Mouse (Mus musculus) ES-E14 (cell line): Measurements from ENCODE around the gene Jsrp1. TPM values are rescaled to one million over a fixed set of nuclear protein-coding genes. Genes with fewer than 3 reads are reported as not detected.

Source experiments
- DNase-seq: peaks from one replicate; pipeline ENCODE4 v3.0.0-alpha.2; 2013; ENCODE audit warnings: low read depth, low spot score
- H3K27ac ChIP-seq: 2 replicates; pipeline ENCODE4 v1.5.1; 2012; ENCODE audit warnings: low read depth, mild to moderate bottlenecking, low read length, moderate library complexity, mixed read lengths; ENCODE audit not compliant: poor library complexity, insufficient read depth, severe bottlenecking
- H3K36me3 ChIP-seq: 2 replicates; pipeline ENCODE4 v1.6.1; 2012; ENCODE audit warnings: mild to moderate bottlenecking, low read length, moderate library complexity, mixed read lengths; ENCODE audit not compliant: control insufficient read depth, poor library complexity, insufficient read depth, severe bottlenecking
- H3K4me1 ChIP-seq, 2 experiments: fragments of 150-350 bp in 1 of 2; sonication (generic) in 1 of 2; 2 replicates each; pipeline ENCODE4 v1.6.1; 2012; ENCODE audit warnings: low read length in 2 of 2, mild to moderate bottlenecking in 1 of 2, mixed read lengths in 1 of 2; ENCODE audit not compliant: control insufficient read depth in 2 of 2, insufficient read depth in 2 of 2, poor library complexity in 1 of 2
- H3K4me3 ChIP-seq, 2 experiments: fragments of 150-350 bp in 1 of 2; sonication (generic) in 1 of 2; 2 replicates each; pipeline ENCODE4 v1.5.1; 2012; ENCODE audit warnings: low read length in 2 of 2, low read depth in 1 of 2, mild to moderate bottlenecking in 1 of 2, mixed read lengths in 1 of 2; ENCODE audit not compliant: insufficient read depth in 1 of 2, poor library complexity in 1 of 2, severe bottlenecking in 1 of 2
- H3K9ac ChIP-seq: 2 replicates; pipeline ENCODE4 v1.6.1; 2012; ENCODE audit warnings: low read depth, mild to moderate bottlenecking, low read length, mixed read lengths; ENCODE audit not compliant: poor library complexity, insufficient read depth, severe bottlenecking
- H3K9me3 ChIP-seq: fragments of 150-350 bp; sonication (generic); 2 replicates; pipeline ENCODE4 v1.6.1; 2012; ENCODE audit warnings: low read depth, mild to moderate bottlenecking, low read length; ENCODE audit not compliant: control insufficient read depth, insufficient read depth
- CHD2 ChIP-seq: IDR thresholded peaks from 2 replicates; pipeline ENCODE4 v1.6.1; 2014; ENCODE audit warnings: mild to moderate bottlenecking, low read depth, low read length, inconsistent platforms
- HCFC1 ChIP-seq: IDR thresholded peaks from 2 replicates; pipeline ENCODE4 v1.6.1; 2012; ENCODE audit warnings: low read length, inconsistent platforms, borderline replicate concordance; ENCODE audit not compliant: insufficient read depth
- MAFK ChIP-seq: IDR thresholded peaks from 2 replicates; pipeline ENCODE4 v1.6.1; 2014; ENCODE audit warnings: mild to moderate bottlenecking, low read depth, low read length, inconsistent platforms; ENCODE audit not compliant: insufficient read depth
- ZC3H11A ChIP-seq: IDR thresholded peaks from 2 replicates; pipeline ENCODE4 v1.6.1; 2012; ENCODE audit warnings: low read depth, mild to moderate bottlenecking, inconsistent platforms, low read length, borderline replicate concordance
- ZNF384 ChIP-seq: IDR thresholded peaks from 2 replicates; pipeline ENCODE4 v1.6.1; 2012; ENCODE audit warnings: low read depth, low read length, inconsistent platforms
- in situ Hi-C, 2 experiments: fragments of 600-800 bp; cut with MboI; formaldehyde crosslinking; loops; one replicate each; pipeline ENCODE4 v1.15.1; 2025; ENCODE audit warnings: low sequenced_read_pairs in 2 of 2, inconsistent platforms in 1 of 2; ENCODE audit not compliant: unreplicated experiment in 2 of 2
- total RNA-seq: library from RNA; depleted of rRNA; stranded (reverse); fragments of 300-350 nt; gene quantifications from 2 replicates; pipeline ENCODE4 v1.2.3, GENCODE M21; 2012

Gene Jsrp1
- total RNA-seq, 1 experiment = 0.67 TPM

GRCm38 (mm10) chr10:80827063-80827869 is 14.0 kb upstream of the Jsrp1 start:
- peaks cover 22% of the 10 kb centered on the region for H3K36me3 ChIP-seq
- DNase-seq = no peak
- H3K9ac ChIP-seq = peak overlapping the region; percentile 94
- peak overlapping the region; percentile 77 to 86 for H3K4me3 ChIP-seq
- H3K9me3 ChIP-seq = no peaks in the 10 kb centered on the region
- no peak overlapping the region; the same call in 1 of the 2 replicates for H3K27ac ChIP-seq
- TF ChIP-seq CHD2 = no peak
- TF ChIP-seq HCFC1 = 0 out of 2 replicates have a peak, but pooled peaks have one; percentile 16
- TF ChIP-seq ZNF384 = no peak
- no peak for TF ChIP-seq MAFK
- in situ Hi-C loops = no loop called here
- peaks cover 0 to 13% of the 10 kb centered on the region in 2 experiments; a peak in 2 of 4 replicates for H3K4me1 ChIP-seq

GRCm38 (mm10) chr10:80826151-80827062 is 13.1 kb upstream of the Jsrp1 start, which contains the start of gene Oaz1:
TSS of gene Oaz1 (plus strand) at chr10:80826656.
- peaks cover 22% of the 10 kb centered on the region for H3K36me3 ChIP-seq
- H3K9me3 ChIP-seq = no peaks in the 10 kb centered on the region
- DNase-seq = peak; percentile 99
- H3K4me3 ChIP-seq = peak within 1 kb of the TSS; percentile 77 to 86
- in situ Hi-C loops = no loop called here
- H3K27ac ChIP-seq = peak within 1 kb of the TSS; percentile 77
- H3K9ac ChIP-seq = peak within 1 kb of the TSS; percentile 94
- H3K4me1 ChIP-seq = peaks cover 0 to 10% of the 10 kb centered on the region in 2 experiments; a peak in 2 of 4 replicates
- TF ChIP-seq ZNF384 (no peak), MAFK (no peak), HCFC1 (peak; percentile 70; the same call in 1 of the 2 replicates)

- Histone ChIP-seq H3K4me1 (peaks cover 0 to 6% of the 10 kb centered on the region in 2 experiments; a peak in 2 of 4 replicates), H3K36me3 (peaks cover 21% of the 10 kb centered on the region), H3K27ac (no peak overlapping the region), H3K9ac (no peak overlapping the region), H3K4me3 (no peak overlapping the region), H3K9me3 (no peaks in the 10 kb centered on the region)
- no peak for DNase-seq
- in situ Hi-C loops = no loop called here
- 0 out of 2 replicates have a peak, but pooled peaks have one; percentile 6 for TF ChIP-seq ZC3H11A
- TF ChIP-seq CHD2 = no peak
Observed at GRCm38 (mm10) chr10:80824827-80825226, 11.5 kb upstream of the Jsrp1 start.

GRCm38 (mm10) chr10:80823847-80824643 is 10.7 kb upstream of the Jsrp1 start:
- Histone ChIP-seq H3K4me1 (peaks cover 0 to 5% of the 10 kb centered on the region in 2 experiments; a peak in 2 of 4 replicates), H3K36me3 (peaks cover 13% of the 10 kb centered on the region), H3K27ac (no peak overlapping the region), H3K9me3 (no peaks in the 10 kb centered on the region), H3K9ac (peak overlapping the region; percentile 14; the same call in 1 of the 2 replicates), H3K4me3 (no peak overlapping the region)
- TF ChIP-seq CHD2 = no peak
- TF ChIP-seq HCFC1 = no peak
- no peak for TF ChIP-seq ZC3H11A
- TF ChIP-seq MAFK = no peak
- no peak for TF ChIP-seq ZNF384
- no peak for DNase-seq
- in situ Hi-C loops = no loop called here
